Mouse (Mus musculus): ENCODE measurements around the gene Nfatc2. TPM values are rescaled to one million over a fixed set of nuclear protein-coding genes. Genes with fewer than 3 reads are reported as not detected.
A peak's percentile ranks its signal among the peaks of the same experiment; 100 is the strongest.

Nfatc2 gene
- polyA plus RNA-seq, 1 experiment from 2014 or later = 2.0 TPM

- no peak for DNase-seq (ENCODE audit: low spot score)
- H3K4me1 ChIP-seq (replicated peaks; ENCODE audit: insufficient read depth, low read length) = no peaks in the 10 kb centered on the region; the same call in 1 of the 2 replicates
- ATAC-seq (replicated peaks; ENCODE audit: low FRiP score, low read depth) = no peak
- no peaks in the 10 kb centered on the region for H3K36me3 ChIP-seq (ENCODE audit: insufficient read depth, low read length)
- H3K4me3 ChIP-seq (replicated peaks; ENCODE audit: low read depth, low read length) = no peak overlapping the region
- no peak for TF ChIP-seq CTCF (IDR thresholded peaks at IDR 0.05; ENCODE audit: low read depth)
- H3K4me2 ChIP-seq (ENCODE audit: low read length) = no peak overlapping the region
- no peak overlapping the region for H3K9ac ChIP-seq (ENCODE audit: low read depth, low read length)
- no peaks in the 10 kb centered on the region for H3K9me3 ChIP-seq (replicated peaks; ENCODE audit: low read length)
- no peaks in the 10 kb centered on the region for H3K27me3 ChIP-seq (ENCODE audit: insufficient read depth, low read length)
- 75% methylated on average over 7 of the region's 7 CpGs for WGBS
- no peak overlapping the region for H3K27ac ChIP-seq
Measured at GRCm38 (mm10) chr2:168634881-168635280, 33.4 kb upstream of the Nfatc2 start.

DNA sequence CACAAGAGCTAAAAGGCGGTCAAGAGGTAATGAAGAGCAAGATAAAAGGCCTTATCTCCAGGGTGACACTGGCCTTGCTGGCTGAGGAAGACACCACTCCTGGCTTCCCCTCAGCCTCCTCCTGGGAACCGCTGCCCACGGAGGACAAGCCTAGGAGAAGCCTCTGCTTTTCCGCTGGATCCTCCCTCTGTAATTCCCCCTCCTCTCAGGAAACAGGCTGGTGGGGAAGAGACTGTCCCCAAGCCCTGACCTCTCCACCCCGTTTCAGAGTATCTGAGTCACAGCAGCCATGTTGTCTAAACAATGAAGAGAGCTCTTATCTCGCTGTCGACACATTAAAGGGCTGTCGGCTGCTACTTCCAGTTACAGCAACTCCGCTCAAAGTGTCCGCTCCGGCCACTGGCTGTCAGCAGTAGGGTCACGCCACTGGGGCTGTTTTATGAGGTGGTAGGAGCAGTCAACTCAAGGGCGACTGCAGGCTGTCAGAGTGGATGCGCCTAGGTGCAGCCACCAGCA is 31.9 kb upstream of the Nfatc2 start:
- peak; percentile 25; the same call in 1 of the 2 replicates for ATAC-seq (replicated peaks; ENCODE audit: low FRiP score, low read depth)
- Histone ChIP-seq H3K4me3 (replicated peaks; ENCODE audit: low read depth, low read length) (no peak overlapping the region), H3K4me2 (ENCODE audit: low read length) (no peak overlapping the region), H3K27ac (no peak overlapping the region), H3K27me3 (ENCODE audit: insufficient read depth, low read length) (no peaks in the 10 kb centered on the region), H3K4me1 (replicated peaks; ENCODE audit: insufficient read depth, low read length) (no peaks in the 10 kb centered on the region; the same call in 1 of the 2 replicates), H3K9me3 (replicated peaks; ENCODE audit: low read length) (no peaks in the 10 kb centered on the region), H3K36me3 (ENCODE audit: insufficient read depth, low read length) (no peaks in the 10 kb centered on the region), H3K9ac (ENCODE audit: low read depth, low read length) (0 out of 2 replicates have a peak overlapping the region, but pooled peaks have one; percentile 14)
- DNase-seq (ENCODE audit: low spot score) = peak; percentile 59
- no peak for TF ChIP-seq CTCF (IDR thresholded peaks at IDR 0.05; ENCODE audit: low read depth)
- WGBS = 22% methylated on average over 14 of the region's 14 CpGs

- Histone ChIP-seq H3K4me2 (ENCODE audit: low read length) (no peak overlapping the region), H3K36me3 (ENCODE audit: insufficient read depth, low read length) (no peaks in the 10 kb centered on the region), H3K27me3 (ENCODE audit: insufficient read depth, low read length) (no peaks in the 10 kb centered on the region), H3K27ac (no peak overlapping the region), H3K9ac (ENCODE audit: low read depth, low read length) (no peak overlapping the region), H3K9me3 (replicated peaks; ENCODE audit: low read length) (no peaks in the 10 kb centered on the region), H3K4me1 (replicated peaks; ENCODE audit: insufficient read depth, low read length) (no peaks in the 10 kb centered on the region; the same call in 1 of the 2 replicates), H3K4me3 (replicated peaks; ENCODE audit: low read depth, low read length) (no peak overlapping the region)
- ATAC-seq (replicated peaks; ENCODE audit: low FRiP score, low read depth) = no peak
- DNase-seq (ENCODE audit: low spot score) = no peak
- 82% methylated on average over 6 of the region's 6 CpGs for WGBS
- no peak for TF ChIP-seq CTCF (IDR thresholded peaks at IDR 0.05; ENCODE audit: low read depth)
Measured at GRCm38 (mm10) chr2:168632543-168632942, 31.1 kb upstream of the Nfatc2 start.

DNA sequence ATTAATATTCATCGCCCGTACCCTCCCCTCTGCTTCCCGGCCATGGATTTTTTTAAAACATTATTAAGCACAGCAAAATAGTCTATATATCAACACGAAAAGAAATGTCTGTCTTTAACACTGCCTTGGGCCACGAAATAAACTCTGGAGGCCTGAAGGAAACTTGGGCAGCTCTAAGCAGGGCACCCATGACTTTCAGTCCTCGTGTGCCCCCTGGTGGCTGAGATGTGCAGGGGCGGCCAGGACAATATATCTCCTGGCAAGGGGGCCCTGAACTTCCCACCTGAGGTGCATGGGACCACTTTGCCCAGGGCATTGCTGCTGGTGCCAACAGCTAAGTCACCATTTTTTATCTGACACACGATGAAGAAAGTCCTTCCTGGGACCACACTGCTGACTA is 27.3 kb upstream of the Nfatc2 start:
- peak; percentile 98 for TF ChIP-seq CTCF (IDR thresholded peaks at IDR 0.05; ENCODE audit: low read depth)
- WGBS = 27% methylated on average over 8 of the region's 8 CpGs
- no peak overlapping the region for H3K9ac ChIP-seq (ENCODE audit: low read depth, low read length)
- no peaks in the 10 kb centered on the region for H3K9me3 ChIP-seq (replicated peaks; ENCODE audit: low read length)
- H3K36me3 ChIP-seq (ENCODE audit: insufficient read depth, low read length) = no peaks in the 10 kb centered on the region
- H3K4me3 ChIP-seq (replicated peaks; ENCODE audit: low read depth, low read length) = no peak overlapping the region
- H3K27me3 ChIP-seq (ENCODE audit: insufficient read depth, low read length) = no peaks in the 10 kb centered on the region
- no peak overlapping the region for H3K27ac ChIP-seq
- ATAC-seq (replicated peaks; ENCODE audit: low FRiP score, low read depth) (peak; percentile 73), DNase-seq (ENCODE audit: low spot score) (peak; percentile 91)
- no peaks in the 10 kb centered on the region; the same call in 1 of the 2 replicates for H3K4me1 ChIP-seq (replicated peaks; ENCODE audit: insufficient read depth, low read length)
- no peak overlapping the region for H3K4me2 ChIP-seq (ENCODE audit: low read length)

DNA sequence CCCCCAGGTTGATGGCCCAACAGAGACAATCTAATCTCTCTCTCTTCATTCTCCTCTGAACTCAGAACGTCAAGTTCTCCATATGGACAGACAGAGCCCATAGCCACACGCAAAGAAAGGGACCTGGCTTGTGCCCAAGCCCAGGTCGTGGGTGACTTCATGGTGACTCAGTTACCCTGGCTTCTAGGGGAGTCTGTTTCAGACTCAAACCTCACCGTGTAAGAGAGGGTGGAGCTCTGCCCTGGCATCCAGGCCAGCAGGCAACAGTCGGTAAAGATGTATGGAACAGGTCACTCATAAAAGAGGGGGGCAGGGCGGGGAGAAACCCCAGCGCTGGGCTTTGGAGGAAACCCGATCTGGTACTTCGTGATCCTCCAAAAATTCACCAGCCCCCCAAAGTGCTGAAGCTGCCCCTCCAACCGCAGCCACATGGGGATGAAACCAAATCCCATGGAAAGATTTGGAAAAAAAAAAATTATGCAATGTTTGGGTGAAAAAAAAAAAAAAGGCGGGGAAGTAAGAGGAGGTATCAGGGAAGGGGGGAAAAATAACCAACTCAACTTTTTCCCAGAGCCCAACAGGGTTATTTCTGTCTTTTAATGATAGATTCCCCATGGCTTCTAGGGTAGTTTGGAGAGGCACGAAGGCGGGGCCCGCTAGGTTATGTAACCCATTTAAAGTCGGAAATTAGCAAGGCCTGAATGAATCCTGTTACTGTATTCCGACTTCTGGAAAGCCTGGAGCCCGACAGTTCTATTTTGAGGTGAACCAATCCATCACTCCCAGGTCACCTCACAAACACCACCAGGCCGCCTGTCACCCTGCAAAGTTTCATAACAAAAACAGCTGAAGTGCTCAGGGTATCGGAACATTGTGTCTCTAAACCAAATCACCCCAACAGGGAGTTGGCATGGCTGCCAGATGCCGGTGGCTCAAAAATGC is 26.6 kb upstream of the Nfatc2 start:
- Histone ChIP-seq H3K27ac (no peak overlapping the region), H3K4me3 (replicated peaks; ENCODE audit: low read depth, low read length) (no peak overlapping the region), H3K9ac (ENCODE audit: low read depth, low read length) (no peak overlapping the region), H3K9me3 (replicated peaks; ENCODE audit: low read length) (no peaks in the 10 kb centered on the region), H3K27me3 (ENCODE audit: insufficient read depth, low read length) (no peaks in the 10 kb centered on the region), H3K4me2 (ENCODE audit: low read length) (no peak overlapping the region), H3K4me1 (replicated peaks; ENCODE audit: insufficient read depth, low read length) (no peaks in the 10 kb centered on the region), H3K36me3 (ENCODE audit: insufficient read depth, low read length) (no peaks in the 10 kb centered on the region)
- ATAC-seq (replicated peaks; ENCODE audit: low FRiP score, low read depth) = no peak
- 60% methylated on average over 20 of the region's 20 CpGs for WGBS
- TF ChIP-seq CTCF (IDR thresholded peaks at IDR 0.05; ENCODE audit: low read depth) = no peak
- DNase-seq (ENCODE audit: low spot score) = no peak

DNA sequence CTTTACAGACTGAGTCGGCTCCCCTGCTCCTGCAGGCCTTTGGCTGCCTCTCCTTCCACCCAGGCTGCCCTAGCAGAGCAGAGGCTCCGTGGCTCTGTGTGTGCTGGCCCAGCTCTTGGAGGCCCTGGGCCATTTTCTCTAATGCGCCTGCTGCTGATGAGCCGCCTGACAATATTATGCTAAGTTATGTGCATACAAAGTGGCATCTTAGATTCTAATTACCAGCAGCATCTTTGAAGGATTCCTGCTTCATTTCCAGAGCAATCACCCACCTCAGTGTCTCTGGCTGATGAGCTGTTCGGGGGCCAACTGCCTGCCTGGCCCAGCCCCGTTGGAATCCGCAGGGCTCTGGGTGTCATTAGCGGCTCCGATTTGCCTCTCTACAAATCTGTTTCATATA is 24.9 kb upstream of the Nfatc2 start:
- no peak for TF ChIP-seq CTCF (IDR thresholded peaks at IDR 0.05; ENCODE audit: low read depth)
- Histone ChIP-seq H3K27me3 (ENCODE audit: insufficient read depth, low read length) (no peaks in the 10 kb centered on the region), H3K36me3 (ENCODE audit: insufficient read depth, low read length) (no peaks in the 10 kb centered on the region), H3K4me2 (ENCODE audit: low read length) (no peak overlapping the region), H3K4me1 (replicated peaks; ENCODE audit: insufficient read depth, low read length) (no peaks in the 10 kb centered on the region), H3K4me3 (replicated peaks; ENCODE audit: low read depth, low read length) (no peak overlapping the region), H3K9me3 (replicated peaks; ENCODE audit: low read length) (no peaks in the 10 kb centered on the region), H3K27ac (no peak overlapping the region), H3K9ac (ENCODE audit: low read depth, low read length) (no peak overlapping the region)
- no peak for ATAC-seq (replicated peaks; ENCODE audit: low FRiP score, low read depth)
- WGBS = 74% methylated on average over 9 of the region's 9 CpGs
- no peak for DNase-seq (ENCODE audit: low spot score)

Measured in kidney, postnatal 0 days (tissue).